Mouse (Mus musculus) liver, embryonic 11.5 days (tissue): Measurements from ENCODE around the gene Rnf2. TPM values are rescaled to one million over a fixed set of nuclear protein-coding genes. Genes with fewer than 3 reads are reported as not detected.

Experiments
- ATAC-seq: fragments of 200-750 bp; cut with Nextera tagmentation; replicated peaks from 2 replicates; pipeline ENCODE4 v1.8.0; 2017; ENCODE audit warnings: moderate number of reproducible peaks, mild to moderate bottlenecking, moderate TSS enrichment, moderate library complexity; ENCODE audit not compliant: low FRiP score
- DNase-seq: peaks from one replicate; pipeline ENCODE4 v3.0.0-alpha.2; 2017; ENCODE audit warnings: low spot score
- H3K27ac ChIP-seq: fragments of 300-500 bp; sonication (generic); 2 replicates; pipeline ENCODE4 v1.5.1; 2014; ENCODE audit warnings: mild to moderate bottlenecking, low read depth, low read length, control low read depth
- H3K27me3 ChIP-seq: fragments of 300-500 bp; sonication (generic); replicated peaks from 2 replicates; pipeline ENCODE4 v1.6.1; 2014; ENCODE audit warnings: low read length, mixed read lengths; ENCODE audit not compliant: control insufficient read depth, insufficient read depth
- H3K36me3 ChIP-seq: fragments of 300-500 bp; sonication (generic); 2 replicates; pipeline ENCODE4 v1.6.1; 2014; ENCODE audit warnings: mild to moderate bottlenecking, low read length, moderate library complexity, mixed read lengths; ENCODE audit not compliant: control insufficient read depth, insufficient read depth
- H3K4me1 ChIP-seq: fragments of 300-500 bp; sonication (generic); replicated peaks from 2 replicates; pipeline ENCODE4 v1.6.1; 2014; ENCODE audit warnings: low read length, mixed read lengths; ENCODE audit not compliant: control insufficient read depth, insufficient read depth
- H3K4me2 ChIP-seq: fragments of 300-500 bp; sonication (generic); 2 replicates; pipeline ENCODE4 v1.6.1; 2014; ENCODE audit warnings: mild to moderate bottlenecking, control low read depth, moderate library complexity
- H3K4me3 ChIP-seq: fragments of 300-500 bp; sonication (generic); 2 replicates; pipeline ENCODE4 v1.5.1; 2014; ENCODE audit warnings: low read depth, low read length, control low read depth
- H3K9ac ChIP-seq: fragments of 300-500 bp; sonication (generic); 2 replicates; pipeline ENCODE4 v1.6.1; 2014; ENCODE audit warnings: low read depth, low read length, control low read depth
- H3K9me3 ChIP-seq: fragments of 300-500 bp; sonication (generic); 2 replicates; pipeline ENCODE4 v1.6.1; 2016; ENCODE audit warnings: low read length, inconsistent platforms, mixed read lengths; ENCODE audit not compliant: control insufficient read depth
- WGBS: fragments of 180-500 bp; shearing (Covaris S2); extraction: QIAGEN DNeasy Blood & Tissue Kit; methylation state at CpG from one replicate; pipeline ENCODE4 v1.1.7; 2014; 5-methylcytosine and 5-hydroxymethylcytosine counted together
- polyA plus RNA-seq: library from polyadenylated mRNA; unstranded; fragments of >200 nt; fragmentation: Nextera tagmentation; extraction: Ambion mirVana; gene quantifications from 2 replicates; pipeline ENCODE4 v1.2.1, GENCODE M21; 2014

Gene Rnf2
- polyA plus RNA-seq, 1 experiment from 2014 or later: 60.3 TPM

- Histone ChIP-seq H3K4me3 (no peak overlapping the region), H3K36me3 (no peaks in the 10 kb centered on the region), H3K9ac (no peak overlapping the region), H3K27ac (no peak overlapping the region), H3K27me3 (no peaks in the 10 kb centered on the region), H3K4me2 (no peak overlapping the region), H3K9me3 (no peaks in the 10 kb centered on the region), H3K4me1 (no peaks in the 10 kb centered on the region)
- ATAC-seq (no peak), DNase-seq (no peak)
- 88% methylated on average over 3 of the region's 3 CpGs for WGBS
Measured at GRCm38 (mm10) chr1:151516871-151517270, 16.1 kb upstream of the Rnf2 start.

DNA sequence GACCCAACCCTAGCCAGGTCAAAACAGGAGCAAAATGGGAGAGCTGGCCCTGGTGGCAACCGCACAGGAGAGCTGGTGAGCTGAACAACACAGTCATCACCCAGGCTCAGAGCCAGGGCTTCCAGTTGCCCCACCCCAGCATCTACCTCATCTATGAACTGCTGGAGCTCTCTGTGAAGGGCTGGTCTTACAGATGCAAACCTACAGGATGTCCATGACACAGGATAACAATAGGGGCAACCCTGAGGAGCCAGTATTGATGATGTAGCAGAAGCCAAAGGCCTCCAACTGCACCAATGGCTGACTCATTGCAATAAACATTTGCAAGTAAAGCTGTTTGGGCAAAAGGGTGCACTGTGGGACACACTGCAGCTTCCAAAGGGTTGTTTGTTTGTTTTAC, 15.0 kb upstream of the Rnf2 start:
- 94% methylated on average over 1 of the region's 1 CpGs for WGBS
- H3K4me1 ChIP-seq: no peaks in the 10 kb centered on the region
- H3K27ac ChIP-seq: no peak overlapping the region
- no peak overlapping the region for H3K4me2 ChIP-seq
- H3K9me3 ChIP-seq: no peaks in the 10 kb centered on the region
- H3K4me3 ChIP-seq: no peak overlapping the region
- no peaks in the 10 kb centered on the region for H3K27me3 ChIP-seq
- no peak overlapping the region for H3K9ac ChIP-seq
- ATAC-seq: no peak
- no peak for DNase-seq
- no peaks in the 10 kb centered on the region for H3K36me3 ChIP-seq

DNA sequence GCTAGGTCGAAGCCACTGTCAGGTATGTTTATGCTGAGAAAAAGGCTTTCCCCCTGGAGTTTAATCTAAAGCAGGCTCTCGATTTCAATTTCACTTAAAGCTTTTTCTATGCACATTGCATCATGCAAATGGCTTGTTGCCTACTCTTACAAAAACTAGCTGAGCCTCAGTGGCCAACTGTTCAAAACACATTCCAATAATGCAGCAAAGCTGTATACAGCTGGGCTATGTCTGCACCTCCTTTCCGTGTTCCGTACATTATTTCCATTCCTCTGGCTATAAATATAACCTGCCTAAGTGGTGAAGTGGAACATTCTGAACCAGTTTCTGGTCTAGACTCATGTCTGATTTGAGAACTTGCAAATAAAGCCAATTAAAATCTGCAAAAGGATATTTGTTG, 13.4 kb upstream of the Rnf2 start:
- Histone ChIP-seq H3K27me3 (no peaks in the 10 kb centered on the region), H3K9ac (no peak overlapping the region), H3K9me3 (no peaks in the 10 kb centered on the region), H3K4me3 (no peak overlapping the region), H3K4me2 (no peak overlapping the region), H3K4me1 (no peaks in the 10 kb centered on the region), H3K27ac (no peak overlapping the region), H3K36me3 (no peaks in the 10 kb centered on the region)
- ATAC-seq: no peak
- no peak for DNase-seq
- 82% methylated on average over 4 of the region's 4 CpGs for WGBS

GRCm38 (mm10) chr1:151510811-151511210, 10.1 kb upstream of the Rnf2 start:
- DNase-seq (no peak), ATAC-seq (no peak)
- Histone ChIP-seq H3K4me1 (no peaks in the 10 kb centered on the region), H3K4me2 (no peak overlapping the region), H3K36me3 (no peaks in the 10 kb centered on the region), H3K9ac (no peak overlapping the region), H3K9me3 (no peaks in the 10 kb centered on the region), H3K27ac (no peak overlapping the region), H3K27me3 (no peaks in the 10 kb centered on the region), H3K4me3 (no peak overlapping the region)
- WGBS: 51% methylated on average over 4 of the region's 4 CpGs

DNA sequence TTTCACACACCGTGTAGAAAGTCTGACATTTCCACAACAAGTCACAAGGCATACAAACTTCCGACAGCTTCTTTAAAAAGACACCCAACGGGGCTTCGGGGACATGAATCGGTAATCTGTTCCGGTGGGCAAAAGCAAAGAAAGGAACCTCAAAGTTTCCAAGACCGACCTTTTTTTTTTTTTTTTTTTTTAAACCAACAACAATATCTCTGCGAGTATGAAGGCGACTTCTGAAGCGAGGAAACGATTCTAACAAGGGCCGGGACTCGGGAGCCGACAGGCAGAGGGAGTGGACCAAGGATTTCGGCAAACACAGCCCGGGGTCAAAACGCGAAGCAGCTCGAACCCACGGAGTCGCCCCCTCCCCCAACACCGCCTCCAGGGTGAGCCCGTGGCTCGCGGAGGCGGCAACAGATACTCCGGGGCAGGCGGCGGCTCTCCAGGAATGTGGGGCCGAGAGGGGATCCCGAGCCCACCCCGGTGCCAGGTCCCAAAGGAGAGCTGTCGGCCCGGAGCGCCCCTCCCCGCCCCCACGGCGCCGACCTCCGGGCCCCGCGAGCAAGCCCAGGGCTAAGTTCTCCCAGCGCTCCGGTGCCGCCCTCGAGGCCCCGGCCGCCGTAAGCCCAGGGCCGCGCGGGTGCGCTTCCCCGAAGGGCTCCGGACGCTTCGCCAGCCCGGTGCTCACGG, 797 bp downstream of the Rnf2 start:
- WGBS: under 1% methylated on average over 53 of the region's 59 CpGs
- DNase-seq (peak; percentile 82), ATAC-seq (peak; percentile 18)
- Histone ChIP-seq H3K27ac (peak overlapping the region; percentile 97), H3K9ac (peak overlapping the region; percentile 98), H3K4me1 (peaks cover 20% of the 10 kb centered on the region), H3K9me3 (no peaks in the 10 kb centered on the region), H3K36me3 (no peaks in the 10 kb centered on the region), H3K27me3 (no peaks in the 10 kb centered on the region), H3K4me3 (peak overlapping the region; percentile 97), H3K4me2 (peak overlapping the region; percentile 72)

GRCm38 (mm10) chr1:151498381-151498780, 2.4 kb downstream of the Rnf2 start:
- Histone ChIP-seq H3K4me2 (no peak overlapping the region), H3K27me3 (no peaks in the 10 kb centered on the region), H3K4me3 (no peak overlapping the region), H3K4me1 (peaks cover 32% of the 10 kb centered on the region), H3K9ac (no peak overlapping the region), H3K9me3 (no peaks in the 10 kb centered on the region), H3K36me3 (no peaks in the 10 kb centered on the region), H3K27ac (no peak overlapping the region)
- ATAC-seq (no peak), DNase-seq (no peak)
- 77% methylated on average over 3 of the region's 3 CpGs for WGBS

DNA sequence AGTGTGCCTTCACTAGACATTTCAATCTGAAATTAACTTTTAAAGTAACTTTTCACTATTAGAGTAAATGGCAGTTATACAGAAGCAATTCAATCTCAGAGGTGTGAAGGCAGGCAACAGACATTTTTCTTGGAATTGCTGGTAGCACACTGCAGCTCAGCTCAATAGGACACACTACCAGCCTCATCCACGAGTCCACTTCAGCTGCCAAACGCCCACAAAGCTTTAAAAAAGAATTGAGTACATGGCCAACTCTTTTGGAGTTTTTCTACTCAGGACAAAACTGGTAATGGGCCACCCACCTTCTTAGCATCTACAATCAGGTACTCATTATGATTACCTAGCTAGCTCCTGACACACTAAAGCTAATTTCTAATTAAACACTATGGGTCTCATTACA, 2.8 kb downstream of the Rnf2 start:
- 82% methylated on average over 2 of the region's 2 CpGs for WGBS
- no peak for ATAC-seq
- Histone ChIP-seq H3K4me3 (no peak overlapping the region), H3K27me3 (no peaks in the 10 kb centered on the region), H3K4me2 (no peak overlapping the region), H3K4me1 (peaks cover 33% of the 10 kb centered on the region), H3K27ac (no peak overlapping the region), H3K36me3 (no peaks in the 10 kb centered on the region), H3K9ac (no peak overlapping the region), H3K9me3 (no peaks in the 10 kb centered on the region)
- DNase-seq: no peak

DNA sequence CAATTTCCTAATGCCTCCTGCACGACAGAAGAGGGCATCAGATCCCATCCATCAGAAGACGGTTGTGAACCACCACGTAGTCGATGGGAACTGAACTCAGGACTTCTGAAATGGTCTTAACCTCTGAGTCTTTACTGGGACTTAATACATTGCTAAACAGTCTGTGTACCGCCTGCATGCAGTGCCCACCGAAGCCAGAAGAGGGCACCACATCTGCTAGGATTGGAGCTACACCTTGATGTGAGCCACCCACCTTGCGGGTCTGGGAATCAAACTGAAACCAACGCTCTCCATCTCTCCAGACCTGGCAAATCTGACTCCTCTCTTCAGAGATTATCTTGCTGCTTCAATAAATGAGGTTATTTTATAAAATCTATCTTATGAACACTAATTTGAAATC, 3.7 kb downstream of the Rnf2 start:
- WGBS: 80% methylated on average over 8 of the region's 8 CpGs
- no peak for ATAC-seq
- Histone ChIP-seq H3K4me2 (no peak overlapping the region), H3K36me3 (no peaks in the 10 kb centered on the region), H3K4me3 (no peak overlapping the region), H3K27me3 (no peaks in the 10 kb centered on the region), H3K9me3 (no peaks in the 10 kb centered on the region), H3K9ac (no peak overlapping the region), H3K27ac (no peak overlapping the region), H3K4me1 (peaks cover 35% of the 10 kb centered on the region)
- DNase-seq: no peak

GRCm38 (mm10) chr1:151495635-151496285, 5.0 kb downstream of the Rnf2 start:
- WGBS: 65% methylated on average over 2 of the region's 2 CpGs
- Histone ChIP-seq H3K27ac (no peak overlapping the region), H3K36me3 (no peaks in the 10 kb centered on the region), H3K9me3 (no peaks in the 10 kb centered on the region), H3K27me3 (no peaks in the 10 kb centered on the region), H3K4me3 (no peak overlapping the region), H3K9ac (no peak overlapping the region), H3K4me1 (peaks cover 39% of the 10 kb centered on the region), H3K4me2 (no peak overlapping the region)
- DNase-seq (no peak), ATAC-seq (no peak)
